Mouse (Mus musculus) G1E (cell line): ENCODE measurements around the gene Ctbp1.

Experiments
- CTCF ChIP-seq: IDR thresholded peaks from 2 replicates; pipeline ENCODE4 v1.5.1; 2012; ENCODE audit warnings: low read depth, low read length, inconsistent platforms, mixed read lengths
- GATA1 ChIP-seq: IDR thresholded peaks from 2 replicates; pipeline ENCODE4 v1.6.1; 2012; ENCODE audit warnings: borderline replicate concordance, low read length, inconsistent platforms, mixed read lengths
- GATA2 ChIP-seq: IDR thresholded peaks from 2 replicates; pipeline ENCODE4 v1.6.1; 2012; ENCODE audit warnings: low read depth, low read length, inconsistent platforms, borderline replicate concordance
- POLR2AphosphoS5 ChIP-seq: IDR thresholded peaks from 2 replicates; pipeline ENCODE4 v1.6.1; 2012; ENCODE audit warnings: low read depth, low read length, inconsistent platforms; ENCODE audit not compliant: insufficient replicate concordance
- TAL1 ChIP-seq: conservative IDR thresholded peaks from 2 replicates; pipeline ENCODE4 v1.6.1; 2012; ENCODE audit warnings: low read depth, low read length, inconsistent platforms, mixed read lengths

- TF ChIP-seq GATA1 (no peak), CTCF (no peak), TAL1 (no peak), GATA2 (no peak), POLR2AphosphoS5 (no peak)
These were observed 64.3 kb downstream of the Ctbp1 start for GRCm38 (mm10) chr5:33210515-33210914.
